Mouse (Mus musculus): ENCODE measurements at regions not wholly inside any gene's neighbourhood (a gene's known extent, or its start where the extent isn't known, plus 50 kb on each side); places are given as distances from the start of the nearest gene placed in this dataset.

DNA sequence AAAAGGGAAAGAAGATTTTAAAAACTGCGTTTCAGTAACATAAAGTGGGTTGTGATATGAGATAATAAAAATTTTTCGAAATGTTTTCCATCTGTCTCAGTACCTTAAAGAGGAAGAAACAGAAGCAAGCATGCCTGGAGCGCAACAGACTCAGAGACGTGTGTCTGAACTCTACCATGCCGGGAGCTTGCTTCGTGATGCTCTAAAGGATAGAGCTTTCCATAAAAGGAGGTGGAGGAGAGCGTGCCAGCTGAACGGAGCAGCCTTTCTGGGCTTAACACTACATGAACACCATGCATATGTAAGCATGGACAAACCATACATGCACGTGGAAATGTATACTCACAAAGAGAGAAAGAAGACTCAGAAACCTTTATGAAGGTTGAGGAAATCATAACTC, 387.5 kb upstream of the Slc7a11 start:
- TF ChIP-seq POLR2A (IDR thresholded peaks at IDR 0.05; ENCODE audit: insufficient read depth, low read length) (no peak), CTCF (IDR thresholded peaks at IDR 0.05; ENCODE audit: low read depth, low read length) (no peak), EP300 (IDR thresholded peaks at IDR 0.05; ENCODE audit: insufficient read depth, low read depth, low read length) (no peak)
